Mouse (Mus musculus): ENCODE results near the gene Mrpl41.

Mrpl41 gene

DNA sequence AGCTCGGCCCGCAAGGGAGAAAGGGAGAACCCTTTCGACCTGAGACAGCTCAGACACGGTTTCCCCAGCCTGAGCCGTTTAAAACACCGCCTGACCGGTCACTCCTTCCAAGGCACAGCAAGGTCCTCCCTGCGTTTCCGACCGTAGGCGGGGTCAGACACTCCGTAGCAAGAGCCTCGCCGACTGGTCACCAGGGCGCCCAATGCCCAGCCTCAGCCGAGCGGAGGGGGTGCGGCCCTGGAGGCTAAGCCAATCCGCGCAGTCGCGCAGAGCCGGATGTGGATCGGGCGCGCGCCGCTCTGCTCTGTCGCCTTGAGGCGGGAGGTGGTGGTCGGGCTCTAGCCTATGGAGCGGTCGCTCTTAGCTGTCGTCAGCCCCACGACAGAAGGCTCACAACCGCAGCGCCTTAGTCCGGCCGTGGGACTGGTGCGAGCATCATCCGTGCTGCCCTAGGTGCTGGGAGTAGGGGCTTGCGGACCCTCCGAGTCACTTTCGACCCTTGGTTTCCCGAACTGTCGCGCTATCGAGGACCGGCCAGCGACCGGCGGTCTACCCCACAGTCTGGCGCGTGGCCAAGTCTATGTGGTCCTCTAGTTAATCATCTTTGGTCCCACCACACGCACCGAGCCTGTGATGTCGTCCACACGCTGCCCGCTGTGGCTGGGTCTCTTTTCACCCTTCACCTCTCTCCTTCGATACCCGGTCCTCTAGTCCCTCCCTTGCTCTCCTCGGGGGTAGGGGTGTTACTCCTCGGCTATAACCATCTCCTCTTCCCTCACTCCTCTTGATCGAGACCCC, at the start of gene Mrpl41:
Gene Mrpl41, minus strand, starts transcription at position 193 of the 798 bp plus-strand sequence.
- CTCF ChIA-PET, result interaction anchor here (0.6 to 1.5 kb wide), 8 partner anchors 14 to 305 kb away, joined by 3 to 5 read pairs (median 3); partner anchors contain the start of genes Arrdc1 (in 1 of the 4) and Nrarp (in 1 of the 4)
- POLR2A ChIA-PET, result interaction anchor here (0.6 to 7.4 kb wide), 30 partner anchors 9 to 292 kb away, joined by 3 to 78 read pairs (median 6); partner anchors contain the start of genes Arrdc1 (in 3 of the 4), Zmynd19 (in 3 of the 4), Dph7 (in 2 of the 4) and Ehmt1 (in 2 of the 4)

DNA sequence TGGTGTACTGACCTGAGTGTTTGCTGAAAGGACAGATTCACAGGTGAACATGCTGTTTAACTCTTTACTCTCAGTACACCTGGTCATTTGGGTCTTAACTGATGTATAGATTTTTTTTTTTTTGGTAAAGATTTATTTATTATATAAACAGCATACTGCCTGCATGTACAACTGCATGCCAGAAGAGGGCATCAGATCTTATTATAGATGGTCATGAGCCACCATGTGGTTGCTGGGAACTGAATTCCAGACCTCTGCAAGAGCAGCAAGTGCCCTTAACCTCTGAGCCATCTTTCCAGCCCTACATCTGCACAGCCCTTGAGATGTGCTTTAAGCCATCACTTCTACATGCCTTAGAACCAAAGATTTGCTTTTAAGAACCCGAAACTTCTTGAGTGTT, 47.8 kb upstream of the Mrpl41 start:
- CTCF ChIA-PET, result interaction anchor here (0.7 to 1.3 kb wide), 10 partner anchors 10 to 1386 kb away, joined by 3 to 7 read pairs (median 4); partner anchors contain the start of gene Inpp5e (in 1 of the 4)

DNA sequence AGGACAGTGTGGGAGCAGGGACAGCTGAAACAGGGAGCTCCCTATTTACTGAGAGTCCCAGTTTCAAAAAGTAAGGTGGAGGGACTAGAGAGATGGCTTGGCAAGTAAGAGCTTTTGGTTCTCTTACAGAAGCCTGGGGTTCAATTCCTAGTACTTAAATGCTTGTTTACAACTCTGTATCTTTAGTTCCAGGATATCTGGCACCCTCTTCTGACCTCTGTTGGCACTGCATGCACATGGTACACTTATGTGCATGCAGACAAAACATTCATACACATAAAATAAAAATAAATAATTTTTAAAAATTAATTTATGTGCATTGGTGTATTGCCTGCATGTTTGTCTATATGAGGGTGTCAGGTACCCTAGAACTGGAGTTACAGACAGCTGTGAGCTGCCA, 33.4 kb upstream of the Mrpl41 start:
- CTCF ChIA-PET, result interaction anchor here in 3 of 4 experiments (0.8 to 1.8 kb wide), 6 partner anchors 14 to 619 kb away, joined by 3 to 5 read pairs (median 4); partner anchors contain the start of gene Pnpla7 (in 1 of the 3)
- POLR2A ChIA-PET, result interaction anchor here in 1 of 4 experiments (1.3 kb wide), 1 partner anchor 14 kb away, joined by 3 read pairs; no protein-coding TSS in a partner anchor

More for the DNA sequence above, 47.8 kb upstream of the Mrpl41 start:
- POLR2A ChIA-PET, result interaction anchor here in 3 of 4 experiments (0.7 to 2.3 kb wide), 6 partner anchors 11 to 249 kb away, joined by 3 to 7 read pairs (median 3); partner anchors contain the start of gene Nrarp (in 1 of the 3)

GRCm38 (mm10) chr2:25006767-25007166, 31.9 kb upstream of the Mrpl41 start:
- POLR2A ChIA-PET, result no interaction called here
- CTCF ChIA-PET, result no interaction called here

DNA sequence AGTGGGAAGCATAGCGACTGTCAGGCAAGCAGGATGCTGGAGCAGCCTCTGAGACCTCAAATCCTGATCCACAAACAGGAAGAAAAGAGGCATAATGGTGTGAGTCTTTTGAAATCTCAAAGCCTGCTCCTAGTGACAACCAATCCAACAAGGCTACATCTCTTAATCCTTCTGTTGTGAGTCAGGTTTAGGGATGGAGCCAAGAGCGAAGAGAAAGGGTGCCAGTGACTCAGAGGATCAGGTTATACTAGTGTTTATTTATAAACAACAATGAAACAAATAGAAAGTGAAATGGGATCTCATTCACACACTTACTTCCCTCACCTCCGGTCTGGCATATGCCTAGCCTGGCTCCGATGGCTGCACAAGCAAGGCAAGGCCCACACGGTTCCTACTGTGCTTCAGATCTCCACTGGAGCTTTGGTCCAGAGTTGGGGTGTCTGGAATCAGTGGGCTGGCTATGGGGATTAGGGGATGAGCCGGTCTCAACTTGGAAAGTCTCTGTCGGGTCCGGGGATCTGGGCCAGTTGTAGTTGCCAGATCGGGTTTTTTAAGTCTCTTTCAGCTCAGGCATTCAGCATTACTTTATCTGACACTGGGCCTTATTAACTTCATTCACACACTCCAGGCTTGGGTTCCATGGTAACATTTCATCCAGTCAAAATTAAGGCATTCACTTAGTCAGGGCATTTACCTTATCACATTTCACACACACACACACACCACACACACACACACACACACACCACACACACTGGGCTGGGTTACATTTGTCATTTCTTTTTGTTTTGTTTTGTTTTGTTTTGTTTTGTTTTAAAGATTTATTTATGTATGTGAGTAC, 29.3 kb upstream of the Mrpl41 start:
- POLR2A ChIA-PET, result no interaction called here
- CTCF ChIA-PET, result no interaction called here

DNA sequence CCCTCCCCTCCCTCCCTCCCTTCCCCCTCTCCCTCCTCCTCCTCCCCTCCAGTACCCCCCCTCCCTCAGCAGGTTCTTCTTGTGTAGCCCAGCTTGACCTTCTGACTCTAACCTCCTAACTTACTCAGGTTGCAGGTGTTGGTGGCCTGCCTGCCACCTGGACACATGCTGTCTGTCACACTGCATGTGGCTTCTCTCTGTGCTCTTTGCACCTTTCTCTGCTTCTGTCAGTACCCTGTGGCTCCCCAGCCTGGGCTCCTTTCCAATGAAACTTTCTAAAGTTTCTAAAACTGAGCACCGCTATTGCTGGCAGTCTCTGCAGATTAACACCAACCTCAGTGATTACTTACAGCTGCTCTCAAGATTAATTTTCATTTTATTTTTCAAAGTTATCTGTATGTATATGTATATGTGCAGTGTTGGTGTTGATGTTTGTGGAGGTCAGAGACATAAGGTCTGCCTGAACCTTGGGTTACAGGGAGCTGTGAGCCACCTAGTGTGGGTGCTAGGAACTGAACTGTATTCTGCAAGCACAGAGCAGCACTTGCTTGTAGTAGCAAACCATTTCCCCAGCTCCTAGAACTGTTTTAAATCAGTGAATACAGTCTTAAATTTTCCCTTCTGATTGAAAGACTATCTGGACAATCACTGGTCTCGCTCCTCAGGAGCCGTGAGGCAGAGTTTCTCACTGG, 25.8 kb upstream of the Mrpl41 start:
- POLR2A ChIA-PET, result interaction anchor here in 2 of 4 experiments (0.7 to 1.7 kb wide), 4 partner anchors 24 to 66 kb away, joined by 3 to 4 read pairs (median 3); partner anchors contain the start of genes Arrdc1 (in 1 of the 2) and Pnpla7 (in 1 of the 2)

GRCm38 (mm10) chr2:24996471-24996870, 21.6 kb upstream of the Mrpl41 start:
- ChIA-PET CTCF (no interaction called here), POLR2A (interaction anchor here in 1 of 4 experiments (1.3 kb wide), 1 partner anchor 61 kb away, joined by 4 read pairs; the partner anchor contains the start of gene Arrdc1)

More for the DNA sequence above, 25.8 kb upstream of the Mrpl41 start:
- CTCF ChIA-PET, result interaction anchor here in 3 of 4 experiments (0.6 to 2.1 kb wide), 11 partner anchors 10 to 593 kb away, joined by 3 to 8 read pairs (median 3); partner anchors contain the start of gene Arrdc1 (in 2 of the 3)

GRCm38 (mm10) chr2:24995332-24995731, 20.4 kb upstream of the Mrpl41 start:
- ChIA-PET CTCF (no interaction called here), POLR2A (interaction anchor here in 1 of 4 experiments (1.0 kb wide), 1 partner anchor 9 kb away, joined by 3 read pairs; no protein-coding TSS in a partner anchor)

- ChIA-PET POLR2A (interaction anchor here in 3 of 4 experiments (0.6 to 5.5 kb wide), 8 partner anchors 8 to 385 kb away, joined by 3 to 44 read pairs (median 4); partner anchors contain the start of genes Mrpl41 (in 2 of the 3), Pnpla7 (in 2 of the 3), Arrdc1 (in 1 of the 3) and Dph7 (in 1 of the 3)), CTCF (interaction anchor here in 2 of 4 experiments (1.2 to 1.3 kb wide), 2 partner anchors 12 to 52 kb away, joined by 3 read pairs; no protein-coding TSS in a partner anchor)
These were observed 12.9 kb upstream of the Mrpl41 start for GRCm38 (mm10) chr2:24987762-24988161.

GRCm38 (mm10) chr2:24976960-24977359, 2.1 kb upstream of the Mrpl41 start:
- ChIA-PET CTCF (interaction anchor here in 1 of 4 experiments (0.5 kb wide), 1 partner anchor 30 kb away, joined by 3 read pairs; no protein-coding TSS in a partner anchor), POLR2A (interaction anchor here in 3 of 4 experiments (0.6 to 7.4 kb wide), 21 partner anchors 8 to 1974 kb away, joined by 3 to 78 read pairs (median 5); partner anchors contain the start of genes Arrdc1 (in 3 of the 3), Dph7 (in 2 of the 3), Zmynd19 (in 2 of the 3) and Ehmt1 (in 1 of the 3))

- POLR2A ChIA-PET, result interaction anchor here in 3 of 4 experiments (0.7 to 7.4 kb wide), 30 partner anchors 9 to 291 kb away, joined by 3 to 78 read pairs (median 5); partner anchors contain the start of genes Arrdc1 (in 3 of the 3), Zmynd19 (in 3 of the 3), Dph7 (in 2 of the 3) and Nrarp (in 2 of the 3)
These were observed 903 bp upstream of the Mrpl41 start, which contains the start of gene Pnpla7 for GRCm38 (mm10) chr2:24975704-24976297. Pnpla7 (plus strand) TSS chr2:24976033.

GRCm38 (mm10) chr2:24974452-24974851, 446 bp downstream of the Mrpl41 start:
- CTCF ChIA-PET, result interaction anchor here in 3 of 4 experiments (0.6 to 1.1 kb wide), 3 partner anchors 14 to 44 kb away, joined by 3 read pairs; no protein-coding TSS in a partner anchor

More at GRCm38 (mm10) chr2:24975704-24976297, 903 bp upstream of the Mrpl41 start, which contains the start of gene Pnpla7:
- CTCF ChIA-PET, result interaction anchor here in 3 of 4 experiments (0.6 to 1.5 kb wide), 10 partner anchors 12 to 305 kb away, joined by 3 to 5 read pairs (median 3); partner anchors contain the start of genes Arrdc1 (in 1 of the 3) and Nrarp (in 1 of the 3)

GRCm38 (mm10) chr2:24970386-24970785, 4.5 kb downstream of the Mrpl41 start:
- ChIA-PET POLR2A (interaction anchor here in 2 of 4 experiments (1.2 kb wide), 2 partner anchors 22 to 35 kb away, joined by 3 read pairs; partner anchors contain the start of gene Arrdc1 (in 1 of the 2)), CTCF (no interaction called here)

More at GRCm38 (mm10) chr2:24974452-24974851, 446 bp downstream of the Mrpl41 start:
- POLR2A ChIA-PET, result interaction anchor here (0.6 to 7.4 kb wide), 25 partner anchors 8 to 254 kb away, joined by 3 to 78 read pairs (median 7); partner anchors contain the start of genes Arrdc1 (in 3 of the 4), Zmynd19 (in 3 of the 4), Dph7 (in 2 of the 4) and Ehmt1 (in 2 of the 4)

GRCm38 (mm10) chr2:24962304-24963000, 12.4 kb downstream of the Mrpl41 start, which contains the start of gene Dph7:
Dph7 (plus strand) TSS chr2:24962400.
- CTCF ChIA-PET, result interaction anchor here in 2 of 4 experiments (1.0 to 1.2 kb wide), 3 partner anchors 9 to 27 kb away, joined by 3 to 5 read pairs (median 3); partner anchors contain the start of gene Arrdc1 (in 1 of the 2)
- POLR2A ChIA-PET, result interaction anchor here (0.9 to 6.6 kb wide), 22 partner anchors 10 to 410 kb away, joined by 3 to 103 read pairs (median 4); partner anchors contain the start of genes Zmynd19 (in 4 of the 4), Arrdc1 (in 2 of the 4), Mrpl41 (in 2 of the 4) and Pnpla7 (in 2 of the 4)

DNA sequence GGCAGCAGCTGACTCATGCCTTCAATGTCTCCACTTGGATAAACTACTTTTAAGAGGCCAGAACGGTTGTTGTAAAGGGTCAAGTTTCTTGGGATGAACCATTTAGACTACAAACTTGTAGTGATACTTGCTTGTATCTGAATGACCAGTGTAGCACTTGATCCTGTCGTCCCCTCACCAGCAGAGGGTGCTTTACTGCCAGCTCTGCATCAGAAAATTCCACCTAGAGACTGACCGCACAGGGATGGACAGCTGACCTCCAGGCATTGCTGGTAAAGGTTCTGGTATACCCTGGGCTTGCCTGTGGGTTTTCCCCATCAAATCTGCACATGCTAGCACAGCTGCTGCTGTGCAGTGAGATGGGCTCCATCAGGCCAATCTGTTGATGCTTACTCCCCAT, 14.0 kb downstream of the Mrpl41 start:
- POLR2A ChIA-PET, result interaction anchor here (0.6 to 6.6 kb wide), 19 partner anchors 9 to 411 kb away, joined by 3 to 103 read pairs (median 5); partner anchors contain the start of genes Zmynd19 (in 4 of the 4), Arrdc1 (in 3 of the 4), Mrpl41 (in 2 of the 4) and Pnpla7 (in 2 of the 4)
- CTCF ChIA-PET, result interaction anchor here in 3 of 4 experiments (0.6 to 1.7 kb wide), 12 partner anchors 10 to 61 kb away, joined by 3 to 7 read pairs (median 3); partner anchors contain the start of genes Arrdc1 (in 1 of the 3) and Mrpl41 (in 1 of the 3)

Measured in embryonic stem cell, embryonic (primary cell).